Mouse (Mus musculus): ENCODE data around the gene Ulk4.

The Ulk4 gene

GRCm38 (mm10) chr9:121299976-121300570 is 23.1 kb upstream of the Ulk4 start:
- DNase-seq (ENCODE audit: low spot score), result no peak

- no peak for DNase-seq (ENCODE audit: low spot score)
These were observed 22.3 kb upstream of the Ulk4 start for GRCm38 (mm10) chr9:121299223-121299755.

DNA sequence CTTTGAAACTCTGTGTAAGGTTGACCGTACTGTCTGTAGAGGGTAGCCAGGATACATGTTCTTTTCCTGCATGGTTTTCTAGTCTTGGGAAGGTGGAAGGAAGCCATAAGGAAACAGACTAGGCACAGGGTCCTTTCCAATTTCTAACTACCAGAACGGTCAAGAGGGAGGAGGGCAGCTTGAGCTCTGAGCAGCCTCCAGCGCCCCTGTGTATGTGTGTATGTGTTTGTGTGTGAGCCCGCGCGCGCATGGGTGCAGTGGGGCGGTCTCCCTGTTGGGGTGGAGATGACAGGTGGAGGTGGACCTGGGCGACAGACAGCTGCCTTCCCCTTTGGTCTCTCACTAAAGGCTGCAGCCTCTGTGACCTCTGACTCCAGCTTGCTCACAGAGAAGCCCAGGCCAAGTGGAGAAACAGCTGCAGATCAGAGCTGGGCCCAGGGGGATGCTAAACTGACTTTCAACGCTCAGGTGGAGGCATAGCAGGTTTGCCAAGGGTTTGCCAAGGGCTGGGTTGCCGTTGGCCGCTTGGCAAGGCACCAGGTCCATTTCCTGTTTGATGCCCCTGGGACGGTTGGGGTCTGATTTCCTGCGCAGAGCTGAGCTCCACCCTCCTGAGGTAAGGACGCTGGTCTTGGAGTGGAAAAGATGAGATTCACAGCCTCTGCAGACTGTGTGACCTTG is 21.6 kb upstream of the Ulk4 start:
- DNase-seq (ENCODE audit: low spot score), result no peak

DNA sequence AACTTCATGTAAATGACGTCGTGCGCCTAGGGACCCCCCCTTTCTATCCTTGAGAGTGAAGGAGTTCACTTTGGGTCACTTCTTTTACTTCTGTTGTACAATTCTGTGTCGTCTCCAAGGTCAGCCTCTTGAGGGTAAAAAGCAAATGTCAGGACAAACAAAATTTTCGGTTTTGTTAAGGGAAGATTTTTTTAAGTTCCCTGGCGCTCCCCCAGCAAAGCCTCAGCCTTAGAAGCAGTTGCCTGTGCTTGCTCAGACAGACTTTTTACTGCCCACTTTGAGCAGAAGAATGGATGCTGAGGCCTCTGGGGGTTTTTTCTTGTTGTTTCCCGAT is 21.0 kb upstream of the Ulk4 start:
- peak; percentile 56 for DNase-seq (ENCODE audit: low spot score)

- DNase-seq (ENCODE audit: low spot score), result peak; percentile 48
These were observed 20.4 kb upstream of the Ulk4 start, which contains the start of gene Trak1 for GRCm38 (mm10) chr9:121297171-121298064. Trak1 (plus strand) TSS chr9:121297502.

- no peak for DNase-seq (ENCODE audit: low spot score)
These were observed 18.2 kb upstream of the Ulk4 start for GRCm38 (mm10) chr9:121295221-121295620.

- no peak for DNase-seq (ENCODE audit: low spot score)
These were observed 16.2 kb upstream of the Ulk4 start for GRCm38 (mm10) chr9:121293187-121293586.

GRCm38 (mm10) chr9:121291275-121291674 is 14.3 kb upstream of the Ulk4 start:
- no peak for DNase-seq (ENCODE audit: low spot score)

GRCm38 (mm10) chr9:121286325-121286901 is 9.4 kb upstream of the Ulk4 start:
- no peak for DNase-seq (ENCODE audit: low spot score)

DNA sequence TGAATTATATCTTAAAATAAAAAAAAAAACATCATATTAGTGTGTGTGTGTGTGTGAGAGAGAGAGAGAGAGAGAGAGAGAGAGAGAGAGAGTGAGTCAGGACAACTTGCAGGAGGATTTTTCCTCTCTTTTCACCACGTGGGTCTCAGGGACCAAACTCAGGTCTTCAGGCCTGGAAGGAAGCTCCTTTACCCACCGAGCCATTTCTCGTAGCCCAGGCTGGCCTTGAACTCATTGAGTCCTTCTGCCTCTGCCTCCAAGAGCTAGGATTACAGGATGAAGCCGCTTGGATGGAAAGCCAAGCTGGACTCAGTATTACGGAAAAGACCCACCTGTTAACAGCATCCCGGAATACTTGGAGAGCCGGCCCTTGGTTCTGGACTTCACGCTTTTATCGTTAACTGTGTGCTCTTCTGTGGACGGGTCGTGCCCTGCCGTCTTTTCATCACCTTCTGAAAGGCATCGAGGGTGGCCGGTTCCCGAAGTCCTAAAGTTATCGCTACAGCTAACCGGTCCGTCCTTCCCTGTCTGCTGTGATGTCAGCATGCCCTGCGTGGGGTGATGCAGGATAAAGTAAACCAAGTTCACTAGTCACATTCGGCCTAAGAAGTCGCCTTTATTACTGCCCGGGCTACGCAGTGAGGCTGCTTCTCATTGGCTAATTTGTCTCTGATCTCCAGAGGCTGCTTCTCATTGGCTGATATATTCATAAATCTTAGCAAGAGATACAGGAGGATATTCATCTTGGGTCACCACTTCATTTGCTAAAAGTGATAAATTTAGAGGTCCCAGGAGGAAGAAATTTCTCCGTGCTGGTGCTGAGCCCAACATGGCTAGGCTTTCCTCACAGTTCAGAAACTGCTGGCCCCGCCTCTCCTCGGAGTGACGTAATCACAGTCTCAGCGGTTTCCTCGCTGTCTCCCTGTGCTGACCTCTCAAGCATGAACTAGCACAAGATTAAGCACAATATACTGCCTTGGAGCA is 8.6 kb upstream of the Ulk4 start:
- DNase-seq (ENCODE audit: low spot score), result peak; percentile 62

GRCm38 (mm10) chr9:121284422-121284821 is 7.4 kb upstream of the Ulk4 start:
- peak; percentile 23 for DNase-seq (ENCODE audit: low spot score)

- peak; percentile 31 for DNase-seq (ENCODE audit: low spot score)
These were observed 6.7 kb upstream of the Ulk4 start for GRCm38 (mm10) chr9:121283620-121284185.

GRCm38 (mm10) chr9:121281891-121282290 is 4.9 kb upstream of the Ulk4 start:
- no peak for DNase-seq (ENCODE audit: low spot score)

- DNase-seq (ENCODE audit: low spot score), result no peak
These were observed 2.2 kb upstream of the Ulk4 start for GRCm38 (mm10) chr9:121279216-121279615.

GRCm38 (mm10) chr9:121276745-121277117 is 266 bp downstream of the Ulk4 start:
- no peak for DNase-seq (ENCODE audit: low spot score)

GRCm38 (mm10) chr9:121271561-121271960 is 5.4 kb downstream of the Ulk4 start:
- no peak for DNase-seq (ENCODE audit: low spot score)

DNA sequence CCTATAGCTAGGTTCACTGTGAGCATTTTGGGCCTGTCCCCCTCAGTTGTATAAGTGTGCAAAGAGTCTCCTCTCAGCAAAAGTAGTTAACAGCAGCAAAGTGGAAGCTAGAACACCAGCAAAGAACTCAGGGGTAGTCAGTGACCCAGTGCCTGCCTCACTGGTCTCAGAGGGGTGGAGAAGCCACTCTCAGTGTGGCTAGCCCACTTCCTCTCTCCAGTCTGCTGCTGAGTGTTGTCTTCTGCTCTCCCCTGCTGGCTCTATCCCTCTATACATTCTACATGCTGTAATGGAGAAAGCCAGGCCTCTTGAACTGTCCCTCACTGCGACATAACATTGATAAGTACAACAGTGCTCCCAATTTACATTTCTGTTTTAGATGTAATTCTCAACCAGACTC is 5.8 kb downstream of the Ulk4 start:
- DNase-seq (ENCODE audit: low spot score), result no peak

DNA sequence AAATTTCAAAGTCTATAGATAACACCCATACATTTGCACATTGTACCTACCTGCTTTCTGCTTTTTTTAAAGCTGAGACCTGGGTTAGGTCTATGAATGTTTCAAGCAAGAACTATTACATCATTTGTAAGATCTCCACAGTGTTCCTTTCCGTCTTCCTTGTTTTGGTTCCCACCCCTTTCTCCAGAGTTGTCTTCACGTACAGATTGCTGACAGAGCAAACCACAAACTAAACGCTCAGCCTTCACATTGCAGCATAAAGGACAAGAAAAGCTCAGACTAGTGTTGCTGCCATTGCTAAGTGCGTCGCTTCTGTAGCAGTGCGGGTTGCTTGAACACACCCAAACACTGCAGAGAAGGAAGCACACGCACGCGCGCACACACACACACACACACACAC is 11.7 kb downstream of the Ulk4 start:
- no peak for DNase-seq (ENCODE audit: low spot score)

- no peak for DNase-seq (ENCODE audit: low spot score)
These were observed 19.9 kb downstream of the Ulk4 start for GRCm38 (mm10) chr9:121257106-121257505.

GRCm38 (mm10) chr9:121254761-121255160 is 22.2 kb downstream of the Ulk4 start:
- DNase-seq (ENCODE audit: low spot score), result no peak

- DNase-seq (ENCODE audit: low spot score), result peak; percentile 88
These were observed 23.0 kb downstream of the Ulk4 start for GRCm38 (mm10) chr9:121253983-121254382.
